Mouse (Mus musculus) urinary bladder, postnatal 14 days (tissue): Measurements from ENCODE around the gene Fam120b.
"Not testable (repeated sequence)": the region's sequence is repeated elsewhere in the genome, so short reads cannot be mapped to it uniquely, and the experiment has no call there.

Experiments
- DNase-seq: peaks from one replicate; pipeline ENCODE4 v3.0.0; 2021; ENCODE audit warnings: low spot score

The Fam120b gene

GRCm38 (mm10) chr17:15431551-15431950 lies 35.5 kb downstream of the Fam120b start:
- DNase-seq: no peak

DNA sequence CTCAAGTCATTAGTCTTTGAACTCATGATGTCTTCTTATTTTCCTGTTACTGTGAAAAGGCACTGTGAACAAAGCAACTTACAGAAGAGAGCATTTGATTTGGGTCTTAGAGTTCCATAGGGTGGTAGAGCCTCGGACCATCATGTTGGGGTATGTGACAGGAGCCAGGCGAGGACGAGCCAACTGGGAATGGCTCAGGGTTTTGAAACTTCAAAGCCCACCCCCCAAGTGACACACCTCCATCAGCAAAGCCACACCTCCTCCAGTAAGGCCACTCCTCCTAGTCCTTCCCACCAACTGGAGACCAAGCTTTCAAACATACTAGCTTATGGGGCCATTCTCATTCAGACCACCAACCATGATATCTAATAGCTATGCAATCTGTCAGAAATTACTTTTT lies 36.0 kb downstream of the Fam120b start:
- DNase-seq: no peak

GRCm38 (mm10) chr17:15434748-15435147 lies 38.7 kb downstream of the Fam120b start:
- no peak for DNase-seq

- no peak for DNase-seq
Observed at GRCm38 (mm10) chr17:15440067-15440462, 44.1 kb downstream of the Fam120b start.

GRCm38 (mm10) chr17:15440463-15441121 lies 44.6 kb downstream of the Fam120b start:
- no peak for DNase-seq

DNA sequence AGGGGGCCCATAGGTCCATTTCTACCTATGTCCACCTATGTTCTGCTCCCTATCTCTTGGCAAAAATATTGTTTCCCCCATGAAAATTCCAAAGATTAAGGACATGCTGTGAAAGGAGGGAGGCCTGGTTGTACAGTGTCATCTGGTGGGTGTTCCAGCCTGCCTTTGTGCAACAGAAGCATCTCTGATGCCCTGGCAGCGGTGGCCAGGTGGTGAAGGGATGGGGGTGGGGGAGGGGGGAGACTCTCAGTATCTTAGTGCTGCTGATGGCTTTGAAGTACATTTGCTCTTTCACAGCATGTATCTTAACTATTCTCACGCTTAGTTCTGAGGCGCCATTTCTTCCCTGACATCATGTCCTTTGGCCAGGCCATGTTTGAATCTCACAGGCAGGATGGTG lies 49.4 kb downstream of the Fam120b start:
- DNase-seq: no peak

DNA sequence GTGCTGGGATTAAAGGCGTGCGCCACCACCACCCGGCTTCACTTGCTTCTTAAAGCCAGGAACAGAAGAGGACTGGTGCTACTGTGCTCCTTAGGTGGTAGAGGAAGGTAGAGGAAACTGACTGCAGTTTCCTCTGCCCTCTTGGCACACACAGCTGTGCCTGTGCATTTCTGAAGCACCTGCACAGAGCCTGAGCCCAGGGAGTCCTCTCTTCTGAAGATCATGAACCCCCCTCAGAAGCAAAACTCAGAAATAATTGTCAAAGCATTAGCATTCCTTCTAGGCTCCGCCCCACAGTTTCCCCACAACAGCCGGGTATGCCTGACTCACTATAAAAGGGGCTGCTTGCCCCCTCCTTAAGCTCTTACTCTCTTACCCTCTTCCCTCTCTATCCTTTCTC lies 51.8 kb downstream of the Fam120b start:
- no peak for DNase-seq

GRCm38 (mm10) chr17:15449144-15449543 lies 53.1 kb downstream of the Fam120b start:
- DNase-seq: not testable (repeated sequence)

DNA sequence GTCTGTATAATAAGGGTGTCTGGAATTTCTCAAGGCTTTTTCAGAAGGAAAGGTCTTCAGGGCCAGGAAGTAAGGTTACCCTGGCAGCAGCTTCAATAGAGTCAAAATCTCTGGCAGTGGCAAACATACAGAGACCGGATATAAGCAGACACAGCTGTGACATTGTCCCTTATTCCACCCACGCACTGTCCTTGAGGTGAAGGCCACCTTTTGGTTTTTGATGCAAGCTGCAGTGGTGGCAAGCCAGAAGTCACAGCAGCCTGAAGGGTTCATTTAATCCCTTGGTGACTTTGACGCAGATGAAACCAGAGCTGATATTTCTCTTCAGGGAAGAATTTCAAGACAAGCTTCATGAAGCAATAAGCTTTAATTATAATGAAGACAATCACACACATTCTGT lies 53.6 kb downstream of the Fam120b start:
- DNase-seq: no peak

GRCm38 (mm10) chr17:15455203-15455602 lies 59.2 kb downstream of the Fam120b start:
- no peak for DNase-seq

DNA sequence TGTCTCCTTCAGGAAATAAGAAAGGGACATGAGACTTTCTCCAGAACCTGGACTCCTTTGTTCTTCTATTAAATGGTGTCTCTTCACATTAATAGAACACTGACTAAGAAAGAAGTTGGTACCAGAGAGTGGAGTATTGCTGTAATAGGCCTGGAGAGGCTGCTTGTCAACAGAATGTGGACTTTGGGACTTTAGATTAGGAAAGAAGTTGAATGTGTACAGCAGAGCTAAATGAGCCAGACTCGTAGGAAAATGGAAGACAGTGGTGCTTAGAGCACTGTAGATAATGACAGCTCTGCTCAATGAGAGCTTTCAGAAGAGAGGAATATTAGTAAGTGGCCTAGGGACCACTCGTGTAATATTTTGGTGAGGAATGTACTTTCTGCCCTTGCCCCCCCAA lies 60.6 kb downstream of the Fam120b start:
- DNase-seq: no peak

DNA sequence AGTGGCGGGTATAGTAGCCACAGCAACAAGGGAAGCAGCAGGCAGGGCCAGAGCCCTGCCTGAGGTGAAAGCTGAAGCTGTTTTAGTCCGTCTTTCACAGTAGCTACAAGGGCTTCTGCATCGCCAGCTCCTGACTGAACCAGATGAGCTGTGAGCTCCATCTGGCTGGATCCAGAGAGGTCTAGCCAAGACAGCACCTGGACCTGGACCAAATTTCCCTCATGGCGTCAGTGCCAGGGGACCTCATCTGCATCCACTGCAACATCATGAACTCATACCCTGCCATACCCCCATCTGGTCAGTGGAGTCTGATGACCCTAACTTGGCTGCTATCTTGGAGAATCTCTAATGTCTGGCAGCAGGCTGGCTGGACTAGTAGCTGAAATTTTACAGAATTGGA lies 63.8 kb downstream of the Fam120b start:
- no peak for DNase-seq

- DNase-seq: no peak
Observed at GRCm38 (mm10) chr17:15461921-15462495, 66.0 kb downstream of the Fam120b start.

DNA sequence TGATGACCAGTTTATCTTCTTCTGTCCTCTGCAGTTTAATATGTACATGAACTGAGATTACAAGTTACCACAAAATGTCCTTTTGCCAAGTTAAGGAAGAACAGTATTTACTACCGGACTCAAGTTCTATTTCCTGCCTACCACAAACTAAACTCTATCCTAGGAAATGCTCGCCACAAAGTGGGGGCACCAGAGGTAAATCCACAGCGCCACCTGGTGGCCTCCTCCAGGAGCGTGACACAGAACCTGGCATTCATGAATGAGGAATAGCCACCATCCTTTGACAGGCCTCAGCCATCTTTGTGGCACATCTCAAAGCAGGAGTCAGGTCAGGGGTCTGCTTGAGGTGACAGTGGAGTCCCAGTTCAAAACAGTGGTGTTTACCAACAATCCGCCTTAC lies 71.7 kb downstream of the Fam120b start:
- peak; percentile 64 for DNase-seq

- no peak for DNase-seq
Observed at GRCm38 (mm10) chr17:15472671-15473070, 76.7 kb downstream of the Fam120b start.
